ENCODE assay signal across 17 mouse cellular contexts in the genomic region with DNA sequence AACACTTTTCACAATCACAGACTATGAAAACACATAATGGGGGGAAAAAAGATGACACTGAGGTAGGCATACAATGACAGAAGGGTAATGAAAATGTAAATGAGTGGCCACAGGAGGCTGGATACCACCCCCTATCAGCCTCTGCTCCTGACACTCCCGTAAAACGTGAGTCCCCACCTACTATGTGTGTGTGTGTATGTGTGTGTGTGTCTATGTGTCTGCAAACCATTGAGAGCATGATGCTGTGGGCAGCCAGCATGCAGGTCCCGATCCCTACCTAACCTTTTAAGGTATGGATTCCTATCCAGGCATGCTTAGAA.
A peak's percentile ranks its signal among the peaks of the same experiment; 100 is the strongest.
DNase-seq lines count a peak whose midpoint lies in the region; ATAC-seq lines count a peak whose summit lies in the region.
"Had no signal": no experiment of that assay in that cellular context is flagged by ENCODE, and none has a peak within 500 bp of the region (broad histone marks: within the 10 kb centered on the region; RNA-seq: fewer than 3 reads in every experiment).

No protein-coding gene starts in this region.

- H3K9ac ChIP-seq in embryonic facial prominence, embryonic 11.5 days (replicated peaks; ENCODE audit: low read length), result no peak overlapping the region
- H3K9ac ChIP-seq in forebrain, embryonic 11.5 days (ENCODE audit: low read length), result no peak overlapping the region
- H3K9ac ChIP-seq in hindbrain, embryonic 13.5 days, result peak overlapping the region; percentile 55; the same call in 1 of the 2 replicates
- H3K9ac ChIP-seq in midbrain, embryonic 15.5 days, result peak overlapping the region; percentile 20; the same call in 1 of the 2 replicates
- H3K9ac ChIP-seq: limb, embryonic 13.5 days had no signal

- no peaks in the 10 kb centered on the region; the same call in 1 of the 2 replicates for H3K27me3 ChIP-seq in embryonic facial prominence, embryonic 11.5 days (ENCODE audit: control insufficient read depth, insufficient read depth, low read length)
- H3K27me3 ChIP-seq in forebrain, embryonic 11.5 days (ENCODE audit: control insufficient read depth, insufficient read depth, low read length), result no peaks in the 10 kb centered on the region
- H3K27me3 ChIP-seq in hindbrain, embryonic 13.5 days, result no peaks in the 10 kb centered on the region
- no peaks in the 10 kb centered on the region for H3K27me3 ChIP-seq in midbrain, embryonic 15.5 days (replicated peaks)

- no peak for DNase-seq in embryonic facial prominence, embryonic 11.5 days (ENCODE audit: low spot score)
- DNase-seq in forebrain, embryonic 11.5 days (ENCODE audit: low spot score), result no peak
- DNase-seq in kidney, adult 18-20 months, result no peak
- DNase-seq in kidney, postnatal 36 days, result no peak
- no peak for DNase-seq in layer of hippocampus, adult 9-10 months (ENCODE audit: low spot score)
- DNase-seq in layer of hippocampus, postnatal 10 days (ENCODE audit: low spot score in 2 of 2), result no peak
- DNase-seq: cerebellum, adult 2 months; gastrocnemius, adult 2 months; heart, adult 2 months; heart, postnatal 4 days; lung, adult 18-20 months; thymus, postnatal 4 days had no signal

- 50% methylated on average over 3 of the region's 3 CpGs for WGBS in embryonic facial prominence, embryonic 11.5 days
- 27% methylated on average over 3 of the region's 3 CpGs for WGBS in forebrain, embryonic 11.5 days
- WGBS in hindbrain, embryonic 13.5 days, result 10% methylated on average over 3 of the region's 3 CpGs
- 12% methylated on average over 3 of the region's 3 CpGs for WGBS in midbrain, embryonic 15.5 days

- H3K36me3 ChIP-seq in embryonic facial prominence, embryonic 11.5 days (replicated peaks; ENCODE audit: control insufficient read depth, insufficient read depth, low read depth, low read length), result no peaks in the 10 kb centered on the region
- H3K36me3 ChIP-seq in forebrain, embryonic 11.5 days (ENCODE audit: control insufficient read depth, insufficient read depth, low read length), result no peaks in the 10 kb centered on the region
- no peaks in the 10 kb centered on the region for H3K36me3 ChIP-seq in hindbrain, embryonic 13.5 days
- no peaks in the 10 kb centered on the region for H3K36me3 ChIP-seq in midbrain, embryonic 15.5 days (replicated peaks)

- no peaks in the 10 kb centered on the region for H3K4me1 ChIP-seq in embryonic facial prominence, embryonic 11.5 days (ENCODE audit: control insufficient read depth, insufficient read depth, low read length)
- H3K4me1 ChIP-seq in forebrain, embryonic 11.5 days (replicated peaks; ENCODE audit: control insufficient read depth, insufficient read depth, low read length), result no peaks in the 10 kb centered on the region; the same call in 1 of the 2 replicates
- H3K4me1 ChIP-seq in hindbrain, embryonic 13.5 days (replicated peaks), result peaks cover 40% of the 10 kb centered on the region
- H3K4me1 ChIP-seq in midbrain, embryonic 15.5 days, result peaks cover 42% of the 10 kb centered on the region

- no peak overlapping the region for H3K27ac ChIP-seq in embryonic facial prominence, embryonic 11.5 days (replicated peaks; ENCODE audit: low read depth, low read length)
- H3K27ac ChIP-seq in forebrain, embryonic 11.5 days (ENCODE audit: low read depth, low read length), result no peak overlapping the region
- H3K27ac ChIP-seq in hindbrain, embryonic 13.5 days, result peak overlapping the region; percentile 91
- H3K27ac ChIP-seq in midbrain, embryonic 15.5 days, result peak overlapping the region; percentile 86
- H3K27ac ChIP-seq: gastrocnemius, adult 2 months; heart, adult 2 months; limb, embryonic 13.5 days; macrophage had no signal

- 0 out of 2 replicates have a peak, but pooled peaks have one; percentile 22 for ATAC-seq in embryonic facial prominence, embryonic 11.5 days (replicated peaks; ENCODE audit: insufficient number of reproducible peaks, low FRiP score, low TSS enrichment, low read depth)
- peak; percentile 15; the same call in 1 of the 2 replicates for ATAC-seq in forebrain, embryonic 11.5 days (replicated peaks; ENCODE audit: low FRiP score)
- peak; percentile 37 for ATAC-seq in hindbrain, embryonic 13.5 days (ENCODE audit: low FRiP score)
- peak; percentile 43; the same call in 1 of the 2 replicates for ATAC-seq in midbrain, embryonic 15.5 days (replicated peaks)

- H3K9me3 ChIP-seq in embryonic facial prominence, embryonic 11.5 days (replicated peaks; ENCODE audit: control insufficient read depth, low read length), result no peaks in the 10 kb centered on the region
- no peaks in the 10 kb centered on the region for H3K9me3 ChIP-seq in forebrain, embryonic 11.5 days (ENCODE audit: control insufficient read depth, low read length)
- H3K9me3 ChIP-seq in hindbrain, embryonic 13.5 days, result no peaks in the 10 kb centered on the region
- no peaks in the 10 kb centered on the region for H3K9me3 ChIP-seq in midbrain, embryonic 15.5 days
- H3K9me3 ChIP-seq: limb, embryonic 13.5 days had no signal

- H3K4me3 ChIP-seq in embryonic facial prominence, embryonic 11.5 days (ENCODE audit: low read depth, low read length), result no peak overlapping the region
- no peak overlapping the region for H3K4me3 ChIP-seq in forebrain, embryonic 11.5 days (ENCODE audit: low read depth, low read length)
- no peak overlapping the region for H3K4me3 ChIP-seq in hindbrain, embryonic 13.5 days
- H3K4me3 ChIP-seq in midbrain, embryonic 15.5 days, result no peak overlapping the region
- H3K4me3 ChIP-seq: gastrocnemius, adult 2 months; heart, adult 2 months; limb, embryonic 13.5 days; myocyte had no signal

- H3K4me2 ChIP-seq in embryonic facial prominence, embryonic 11.5 days (ENCODE audit: low read depth, low read length), result no peak overlapping the region
- peak overlapping the region; percentile 32; the same call in 1 of the 2 replicates for H3K4me2 ChIP-seq in forebrain, embryonic 11.5 days (ENCODE audit: low read depth, low read length, severe bottlenecking)
- H3K4me2 ChIP-seq in hindbrain, embryonic 13.5 days, result peak overlapping the region; percentile 42
- peak overlapping the region; percentile 45 for H3K4me2 ChIP-seq in midbrain, embryonic 15.5 days
- H3K4me2 ChIP-seq: limb, embryonic 13.5 days had no signal

Comparison
In these comparisons a context has a peak if more than half of its experiments do, and no peak if none do; other contexts are left out.
1. H3K27ac ChIP-seq: peak in hindbrain, embryonic 13.5 days (single experiment) and midbrain, embryonic 15.5 days (single experiment); none in embryonic facial prominence, embryonic 11.5 days (single experiment) and forebrain, embryonic 11.5 days (single experiment).
2. H3K9ac ChIP-seq: peak in hindbrain, embryonic 13.5 days (single experiment) and midbrain, embryonic 15.5 days (single experiment); none in embryonic facial prominence, embryonic 11.5 days (single experiment) and forebrain, embryonic 11.5 days (single experiment).
3. Peak in every context shown above with its lines, with median percentiles within 50 percentile points of each other: ATAC-seq.